Mouse (Mus musculus): Measurements from ENCODE around the gene Gm28539.
"Not testable (repeated sequence)": the region's sequence is repeated elsewhere in the genome, so short reads cannot be mapped to it uniquely, and the experiment has no call there.

The Gm28539 gene

DNA sequence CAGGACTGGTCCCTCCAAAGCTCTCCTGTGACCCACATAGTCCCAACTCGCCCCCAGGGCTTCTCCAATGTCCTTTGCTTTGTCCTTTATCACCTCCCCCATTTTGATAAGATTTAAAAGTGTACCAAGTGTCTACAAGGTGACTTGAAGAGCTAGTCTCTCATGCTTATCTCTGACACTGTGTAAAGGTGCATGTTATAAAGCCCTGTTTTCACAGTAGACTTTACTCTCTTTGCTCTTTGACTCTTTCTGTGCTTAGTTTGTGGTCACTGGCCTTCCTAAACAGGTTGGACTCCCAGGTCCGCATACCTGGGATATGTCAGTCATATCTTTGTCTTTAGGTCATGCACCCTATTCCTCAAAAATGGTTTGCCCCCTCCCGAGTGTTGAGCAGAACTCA is 118.7 kb downstream of the Gm28539 start:
- ATAC-seq (ENCODE audit: low TSS enrichment) = no peak

DNA sequence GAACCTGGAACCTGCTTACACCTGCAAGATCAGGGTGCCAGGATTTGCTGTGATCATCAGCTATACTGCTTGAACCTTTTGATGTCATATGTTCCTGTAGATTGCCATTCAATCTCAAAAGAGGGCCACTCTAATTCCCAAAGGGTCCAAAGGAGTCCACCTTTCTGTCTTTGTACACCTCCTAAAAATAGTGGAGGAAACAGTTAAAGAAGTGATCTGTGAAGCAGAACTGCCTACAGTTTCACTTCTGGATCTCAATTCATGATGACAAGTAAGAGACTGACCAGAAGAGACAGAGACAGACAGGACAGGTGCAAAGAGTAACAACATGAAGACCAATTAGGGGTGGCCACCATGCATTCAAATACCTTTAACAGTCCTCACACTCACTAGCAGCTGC is 127.1 kb downstream of the Gm28539 start:
- no peak for ATAC-seq (ENCODE audit: low TSS enrichment)

DNA sequence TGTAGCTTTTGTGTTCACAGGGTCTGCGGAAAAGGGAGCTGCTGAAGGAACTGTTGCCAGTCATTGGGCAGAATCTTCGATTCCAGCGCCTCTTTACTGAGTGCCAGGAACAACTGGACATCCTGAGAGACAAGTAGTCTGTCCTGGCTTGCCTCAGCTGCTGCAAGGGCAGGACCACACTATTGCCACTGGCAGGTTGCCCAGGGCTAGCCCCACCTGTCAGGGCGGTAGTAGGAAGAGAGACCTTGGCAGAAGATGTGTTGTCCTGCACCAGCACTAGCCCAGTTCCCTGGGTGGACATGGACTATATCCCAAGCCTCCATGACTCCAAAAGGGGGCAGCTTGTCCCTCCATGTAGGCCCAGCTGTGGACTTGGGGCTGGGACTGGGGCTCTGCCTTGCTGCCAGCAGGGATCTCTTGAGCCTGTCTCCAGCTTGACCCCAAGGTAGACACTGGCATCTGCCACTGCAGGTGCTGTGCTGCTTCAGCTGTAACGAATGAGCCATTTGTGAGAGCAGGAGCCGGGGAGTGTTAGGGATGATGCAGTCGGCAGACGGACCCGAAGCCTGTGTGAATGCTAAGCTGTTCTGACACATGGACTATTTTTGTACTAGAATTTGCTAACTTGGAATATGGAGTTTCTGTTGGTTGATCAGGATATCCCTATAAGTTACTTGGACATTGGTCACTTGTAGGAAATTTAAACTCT is 133.2 kb downstream of the Gm28539 start:
- ATAC-seq (ENCODE audit: low TSS enrichment) = peak; percentile 85

DNA sequence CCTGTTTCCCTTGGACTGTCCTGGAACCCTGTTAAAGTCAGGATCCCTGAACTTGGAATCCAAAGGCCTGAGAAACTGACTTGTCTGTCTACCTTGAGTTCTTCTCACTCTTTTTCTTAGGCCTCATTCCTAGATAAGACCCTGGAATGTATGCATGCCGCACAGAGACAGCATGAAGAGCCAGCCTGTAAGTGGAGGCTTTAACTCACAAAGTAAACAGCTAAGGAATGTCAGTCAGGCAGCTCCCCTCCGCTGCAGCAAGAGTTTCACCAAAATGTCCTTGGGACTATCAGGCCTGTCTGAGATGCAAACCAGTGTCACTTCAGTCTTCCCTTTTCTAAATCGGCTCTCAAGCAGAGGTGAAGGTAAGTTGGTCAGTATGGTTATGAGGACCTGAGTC is 134.5 kb downstream of the Gm28539 start:
- no peak for ATAC-seq (ENCODE audit: low TSS enrichment)

DNA sequence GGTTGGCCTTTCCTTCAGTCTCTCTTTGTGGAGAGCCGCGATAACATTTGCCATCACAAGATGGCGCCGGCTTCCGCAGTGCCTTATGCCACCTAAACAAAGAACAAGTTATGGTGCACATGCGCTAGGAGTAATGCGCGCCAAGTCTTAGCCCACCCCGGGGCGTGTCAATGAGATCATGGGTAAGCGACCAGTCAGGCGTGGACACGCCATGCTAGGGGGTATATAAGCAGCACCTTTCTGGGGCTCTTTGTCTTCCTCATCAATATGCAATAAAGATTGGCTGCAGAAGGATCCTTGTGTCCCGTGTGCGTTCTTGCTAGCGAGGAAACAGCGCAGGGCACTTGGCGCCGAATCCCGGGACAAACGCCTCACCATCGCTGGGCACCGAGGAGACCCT is 139.3 kb downstream of the Gm28539 start:
- not testable (repeated sequence) for ATAC-seq (ENCODE audit: low TSS enrichment)

DNA sequence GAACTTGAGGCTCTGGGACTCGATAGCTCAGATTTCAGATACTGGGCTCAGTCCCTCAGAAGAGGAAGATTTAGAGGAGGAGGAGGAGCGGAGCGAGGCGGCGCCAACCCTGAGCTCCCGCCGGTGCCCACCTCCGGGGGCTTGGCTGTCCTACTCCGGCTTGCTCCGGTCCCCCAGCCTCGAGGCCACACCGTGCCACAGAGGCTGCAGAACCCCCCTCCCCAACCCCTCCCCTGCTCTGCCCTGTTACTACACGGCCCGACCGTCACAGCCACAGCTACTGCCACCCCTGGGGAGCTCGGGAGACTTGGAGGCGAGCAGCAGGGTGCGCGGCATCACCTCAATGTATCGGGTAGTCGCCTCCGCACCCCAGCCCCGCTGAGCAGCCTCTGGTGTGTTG is 139.9 kb downstream of the Gm28539 start:
- ATAC-seq (ENCODE audit: low TSS enrichment) = no peak

DNA sequence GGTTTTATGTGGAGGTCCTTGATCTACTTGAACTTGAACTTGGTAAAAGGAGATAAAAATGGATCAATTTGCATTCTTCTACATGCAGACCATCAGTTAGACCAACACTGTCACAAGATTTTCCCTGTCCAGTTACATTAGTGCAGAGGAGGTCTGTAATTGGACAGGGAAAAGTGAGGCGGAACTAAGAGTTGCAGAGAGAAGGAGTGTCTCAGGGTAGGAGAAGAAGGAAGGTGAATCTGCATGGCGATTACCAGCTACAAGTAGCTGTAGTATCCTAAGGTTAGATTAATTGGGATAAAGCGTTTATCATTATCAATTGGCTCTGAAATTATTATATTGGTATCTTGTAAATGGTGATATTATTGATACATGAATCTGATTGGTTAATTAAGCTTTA is 150.0 kb downstream of the Gm28539 start:
- no peak for ATAC-seq (ENCODE audit: low TSS enrichment)

DNA sequence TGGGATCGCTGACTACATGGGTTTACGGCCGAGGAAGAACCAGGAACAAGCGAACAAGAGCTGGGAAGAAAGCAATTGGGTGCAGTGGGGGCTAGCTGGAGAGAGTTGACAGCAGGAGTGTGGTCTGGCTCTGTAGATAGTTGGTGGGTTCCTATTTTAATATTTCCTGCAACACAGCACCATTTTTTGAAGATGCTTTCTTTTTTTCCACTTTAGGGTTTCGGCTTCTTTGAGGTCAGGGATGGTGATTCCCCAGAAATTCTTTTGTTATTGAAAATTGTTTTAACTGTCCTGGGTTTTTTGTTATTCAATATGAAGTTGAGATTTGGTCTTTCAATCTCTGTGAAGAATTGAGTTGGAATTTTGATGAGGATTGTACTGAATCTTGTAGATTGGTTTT is 150.5 kb downstream of the Gm28539 start:
- no peak for ATAC-seq (ENCODE audit: low TSS enrichment)

DNA sequence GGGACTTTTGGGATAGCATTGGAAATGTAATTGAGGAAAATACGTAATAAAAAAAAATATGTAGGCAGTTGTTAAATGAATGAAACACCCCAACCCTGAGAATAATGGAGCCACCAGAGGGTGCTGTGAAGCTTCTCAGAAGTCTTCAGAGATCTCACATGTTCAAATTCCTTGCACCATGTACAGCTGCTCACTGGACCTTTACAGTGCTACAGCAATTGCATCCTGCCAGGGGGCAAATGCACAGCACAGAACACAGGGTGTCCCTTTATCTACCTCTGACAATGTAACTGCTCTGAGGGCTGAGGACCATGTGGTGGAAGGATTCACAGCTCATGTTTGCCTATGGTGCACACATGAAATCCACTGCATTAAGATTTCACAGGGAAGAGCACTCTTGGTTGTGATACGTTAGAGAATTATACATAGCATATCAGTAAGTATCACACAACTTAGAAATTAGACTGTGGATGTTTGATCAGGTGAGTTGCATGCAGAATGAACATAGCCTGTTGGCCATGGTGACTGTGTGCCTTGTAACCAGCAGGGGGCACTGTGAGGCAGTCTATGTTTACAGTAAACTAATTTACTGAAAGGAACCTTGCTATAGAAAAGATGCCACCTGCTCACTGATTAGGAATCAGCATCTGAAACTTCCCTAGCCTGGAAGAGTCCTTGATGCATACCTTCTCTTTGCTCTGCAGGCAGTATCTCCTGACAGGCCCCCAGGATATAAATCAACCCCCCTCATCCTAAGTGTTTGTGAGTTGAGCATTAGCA is 166.4 kb downstream of the Gm28539 start:
- not testable (repeated sequence) for ATAC-seq (ENCODE audit: low TSS enrichment)

DNA sequence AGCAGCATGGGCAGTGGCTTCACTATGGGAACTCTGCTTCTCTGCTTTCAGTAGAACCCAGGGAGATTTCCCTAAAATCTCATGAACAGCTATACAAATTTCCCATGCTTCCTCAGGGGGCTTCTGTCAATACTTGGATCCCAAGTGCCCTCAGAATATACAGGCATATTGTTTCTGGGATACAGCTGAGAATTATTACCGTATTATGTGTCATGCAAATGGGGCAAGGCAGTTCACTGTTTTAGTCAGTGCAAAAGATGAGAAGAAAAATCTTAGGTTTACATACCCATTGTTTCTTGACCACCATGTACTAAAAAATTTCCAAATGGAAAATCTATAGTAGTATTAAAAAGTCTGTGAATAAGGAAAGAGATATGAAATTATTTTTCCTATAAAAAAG is 167.4 kb downstream of the Gm28539 start:
- ATAC-seq (ENCODE audit: low TSS enrichment) = no peak

DNA sequence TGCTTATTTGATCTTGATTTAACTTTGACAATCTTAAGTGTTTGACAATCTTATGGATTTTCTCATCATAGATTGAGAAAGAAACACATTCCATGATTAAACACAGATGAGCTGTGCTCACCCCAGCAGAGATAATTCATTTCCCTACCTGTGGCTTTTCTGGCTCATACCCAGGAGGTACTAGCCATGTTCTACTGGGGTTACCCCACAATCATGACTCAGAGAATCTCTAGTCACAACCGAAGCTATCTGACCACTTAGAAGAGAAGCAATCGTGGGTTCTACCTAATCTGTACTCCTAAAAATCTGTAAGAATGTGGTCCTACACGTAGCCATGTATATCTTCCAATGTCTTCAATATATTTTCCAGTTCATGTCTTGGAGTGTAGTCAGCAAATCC is 168.9 kb downstream of the Gm28539 start:
- ATAC-seq (ENCODE audit: low TSS enrichment) = no peak
